Mouse (Mus musculus) MEL (cell line): ENCODE results near the gene Rhobtb3.

Experiments used
- CHD1 ChIP-seq: IDR thresholded peaks from 2 replicates; pipeline ENCODE4 v1.6.1; 2012; ENCODE audit warnings: low read depth, mild to moderate bottlenecking, inconsistent platforms, low read length, improper control_type of control experiment
- CTCF ChIP-seq, 3 experiments: IDR thresholded peaks in 2 of 3; conservative IDR thresholded peaks in 1 of 3; 2 replicates each; pipeline ENCODE4 v1.5.1; 2011 to 2012; ENCODE audit warnings: low read length in 3 of 3, low read depth in 2 of 3, mild to moderate bottlenecking in 2 of 3, improper control_type of control experiment in 1 of 3, inconsistent platforms in 1 of 3, mixed read lengths in 1 of 3, moderate library complexity in 1 of 3; ENCODE audit not compliant: control insufficient read depth in 1 of 3, insufficient read depth in 1 of 3, poor library complexity in 1 of 3, severe bottlenecking in 1 of 3
- GATA1 ChIP-seq: IDR thresholded peaks from 2 replicates; pipeline ENCODE4 v1.6.1; 2011; ENCODE audit warnings: low read depth, low read length, improper control_type of control experiment
- MAX ChIP-seq: IDR thresholded peaks from 2 replicates; pipeline ENCODE4 v1.6.1; 2011; ENCODE audit warnings: low read length, improper control_type of control experiment
- MEF2A ChIP-seq: IDR thresholded peaks from 2 replicates; pipeline ENCODE4 v1.6.1; 2014; ENCODE audit warnings: low read depth, mild to moderate bottlenecking, inconsistent platforms, low read length, improper control_type of control experiment; ENCODE audit not compliant: poor library complexity, insufficient replicate concordance, severe bottlenecking; ENCODE audit errors: extremely low read depth
- MXI1 ChIP-seq: IDR thresholded peaks from 2 replicates; pipeline ENCODE4 v1.6.1; 2011; ENCODE audit warnings: mild to moderate bottlenecking, low read depth, low read length, improper control_type of control experiment
- NRF1 ChIP-seq: IDR thresholded peaks from 2 replicates; pipeline ENCODE4 v1.6.1; 2014; ENCODE audit warnings: low read depth, mild to moderate bottlenecking, inconsistent platforms, low read length, improper control_type of control experiment, moderate library complexity; ENCODE audit not compliant: poor library complexity, insufficient read depth, severe bottlenecking
- POLR2A ChIP-seq, 2 experiments: IDR thresholded peaks; 2 replicates each; pipeline ENCODE4 v1.6.1; 2011 to 2012; ENCODE audit warnings: low read length in 2 of 2, mild to moderate bottlenecking in 2 of 2, control low read depth in 1 of 2, improper control_type of control experiment in 1 of 2, low read depth in 1 of 2, moderate library complexity in 1 of 2; ENCODE audit not compliant: control insufficient read depth in 1 of 2, insufficient read depth in 1 of 2, poor library complexity in 1 of 2
- SIN3A ChIP-seq: IDR thresholded peaks from 2 replicates; pipeline ENCODE4 v1.6.1; 2012; ENCODE audit warnings: low read length, improper control_type of control experiment, inconsistent platforms
- TCF12 ChIP-seq: IDR thresholded peaks from 2 replicates; pipeline ENCODE4 v1.6.1; 2014; ENCODE audit warnings: low read depth, mild to moderate bottlenecking, inconsistent platforms, low read length, improper control_type of control experiment, moderate library complexity
- USF1 ChIP-seq: IDR thresholded peaks from 2 replicates; pipeline ENCODE4 v1.6.1; 2014; ENCODE audit warnings: low read depth, mild to moderate bottlenecking, inconsistent platforms, low read length, improper control_type of control experiment, moderate library complexity

DNA sequence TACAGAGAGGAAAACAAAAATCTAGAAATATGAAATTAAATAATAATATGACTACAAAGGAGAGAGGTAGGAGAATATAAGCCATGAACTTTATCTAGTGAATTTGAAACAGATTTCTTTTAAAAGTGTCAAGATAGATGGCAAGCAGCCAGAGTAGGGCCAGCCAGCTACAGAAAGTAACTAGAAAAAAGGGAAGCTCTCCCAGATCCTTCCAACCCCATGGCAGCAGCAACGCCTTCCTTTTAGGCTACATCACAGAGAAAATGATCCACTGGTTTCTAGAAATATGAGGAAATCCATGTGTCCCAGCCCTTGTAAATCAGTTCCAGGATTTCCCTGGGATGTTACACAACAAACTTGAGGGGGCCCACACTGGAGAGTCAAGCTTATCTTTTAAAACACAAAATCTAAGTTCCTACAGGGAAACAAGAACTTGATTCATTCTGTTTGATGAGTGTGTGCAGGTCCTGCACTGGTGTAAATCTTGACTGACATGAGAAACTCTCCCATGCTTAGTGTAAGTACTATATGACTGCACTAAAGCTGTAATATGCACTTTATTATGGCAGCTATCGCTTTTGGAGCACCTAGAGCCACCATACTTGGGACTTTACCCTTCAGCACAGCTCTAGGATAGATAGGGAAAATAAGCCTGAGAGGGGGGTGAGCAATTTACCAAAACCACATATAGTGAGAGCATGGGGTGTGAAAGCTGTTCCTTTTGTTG is 2.8 kb downstream of the Rhobtb3 start:
- TF ChIP-seq GATA1 = no peak
- TF ChIP-seq TCF12 = no peak
- TF ChIP-seq POLR2A (IDR thresholded peaks at IDR 0.05; ENCODE audit: control insufficient read depth in 1 of 2, insufficient read depth in 1 of 2, low read depth in 1 of 2, low read length in 2 of 2, poor library complexity in 1 of 2) = no peak
- no peak for TF ChIP-seq CTCF (IDR thresholded peaks at IDR 0.05 in 2 of 3, conservative IDR thresholded peaks at IDR 0.05 in 1 of 3; ENCODE audit: control insufficient read depth in 1 of 3, insufficient read depth in 1 of 3, low read depth in 2 of 3, low read length in 3 of 3, poor library complexity in 1 of 3, severe bottlenecking in 1 of 3)
- no peak for TF ChIP-seq USF1
- TF ChIP-seq SIN3A = no peak
- no peak for TF ChIP-seq MXI1
- TF ChIP-seq MEF2A = no peak
- no peak for TF ChIP-seq MAX
- TF ChIP-seq CHD1 = no peak
- no peak for TF ChIP-seq NRF1
